Mouse (Mus musculus) liver, embryonic 14.5 days (tissue): Measurements from ENCODE around the gene Gm42715. TPM values are rescaled to one million over a fixed set of nuclear protein-coding genes. Genes with fewer than 3 reads are reported as not detected.

Experiments
- ATAC-seq: fragments of 200-750 bp; cut with Nextera tagmentation; 2 replicates; pipeline ENCODE4 v1.8.0; 2017; ENCODE audit warnings: moderate number of reproducible peaks, mild to moderate bottlenecking, moderate library complexity; ENCODE audit not compliant: insufficient read depth
- DNase-seq, 3 experiments: peaks; one replicate each; pipeline ENCODE4 v3.0.0-alpha.2; 2012 to 2013; ENCODE audit warnings: low read depth in 3 of 3, low spot score in 3 of 3
- H3K27ac ChIP-seq: fragments of 300-500 bp; sonication (generic); 2 replicates; pipeline ENCODE4 v1.5.1; 2014; ENCODE audit warnings: moderate library complexity, mild to moderate bottlenecking, control low read depth, inconsistent platforms
- H3K27me3 ChIP-seq: fragments of 300-500 bp; sonication (generic); 2 replicates; pipeline ENCODE4 v1.6.1; 2014; ENCODE audit warnings: mild to moderate bottlenecking, low read length, moderate library complexity; ENCODE audit not compliant: control insufficient read depth, insufficient read depth
- H3K36me3 ChIP-seq: fragments of 300-500 bp; sonication (generic); replicated peaks from 2 replicates; pipeline ENCODE4 v1.6.1; 2014; ENCODE audit warnings: low read depth; ENCODE audit not compliant: control insufficient read depth, insufficient read depth
- H3K4me1 ChIP-seq, 2 experiments: fragments of 200-500 bp in 1 of 2; fragments of 300-500 bp in 1 of 2; sonication (generic) in 1 of 2; replicated peaks; 2 replicates each; pipeline ENCODE4 v1.6.1; 2012 to 2014; ENCODE audit warnings: antibody characterized with exemption in 1 of 2, inconsistent platforms in 1 of 2, low read length in 1 of 2; ENCODE audit not compliant: control insufficient read depth in 2 of 2, insufficient read depth in 2 of 2
- H3K4me2 ChIP-seq: fragments of 300-500 bp; sonication (generic); 2 replicates; pipeline ENCODE4 v1.6.1; 2014; ENCODE audit warnings: low read depth, mild to moderate bottlenecking, control low read depth, moderate library complexity
- H3K4me3 ChIP-seq, 2 experiments: fragments of 200-500 bp in 1 of 2; fragments of 300-500 bp in 1 of 2; sonication (generic) in 1 of 2; 2 replicates each; pipeline ENCODE4 v1.5.1; 2012 to 2014; ENCODE audit warnings: low read depth in 2 of 2, low read length in 2 of 2, mild to moderate bottlenecking in 2 of 2, control low read depth in 1 of 2, inconsistent platforms in 1 of 2, moderate library complexity in 1 of 2; ENCODE audit not compliant: insufficient read depth in 1 of 2
- H3K9ac ChIP-seq: fragments of 300-500 bp; sonication (generic); replicated peaks from 2 replicates; pipeline ENCODE4 v1.6.1; 2014; ENCODE audit warnings: mild to moderate bottlenecking, control low read depth, moderate library complexity
- H3K9me3 ChIP-seq: fragments of 300-500 bp; sonication (generic); 2 replicates; pipeline ENCODE4 v1.6.1; 2016; ENCODE audit warnings: low read length, mixed read lengths; ENCODE audit not compliant: control insufficient read depth
- CTCF ChIP-seq: IDR thresholded peaks from 2 replicates; pipeline ENCODE4 v1.5.1; 2016; ENCODE audit warnings: antibody characterized with exemption, low read depth, control low read depth
- EP300 ChIP-seq: IDR thresholded peaks from 2 replicates; pipeline ENCODE4 v1.6.1; 2016; ENCODE audit warnings: antibody characterized with exemption, low read depth
- WGBS: fragments of 180-500 bp; shearing (Covaris S2); extraction: QIAGEN DNeasy Blood & Tissue Kit; methylation state at CpG from one replicate; pipeline ENCODE4 v1.1.7; 2014; ENCODE audit not compliant: insufficient replicate concordance; 5-methylcytosine and 5-hydroxymethylcytosine counted together
- polyA plus RNA-seq, 2 experiments: library from polyadenylated mRNA; depleted of rRNA in 1 of 2; stranded (reverse) in 1 of 2; unstranded in 1 of 2; fragments of >200 nt; fragmentation: Nextera tagmentation in 1 of 2; extraction: Ambion mirVana in 1 of 2; gene quantifications; 2 replicates each; pipeline versions ENCODE4 v1.2.1 to v1.2.3; 2012 to 2014

Gene Gm42715
- polyA plus RNA-seq, 2 experiments, result 4.7 to 6.0 TPM

DNA sequence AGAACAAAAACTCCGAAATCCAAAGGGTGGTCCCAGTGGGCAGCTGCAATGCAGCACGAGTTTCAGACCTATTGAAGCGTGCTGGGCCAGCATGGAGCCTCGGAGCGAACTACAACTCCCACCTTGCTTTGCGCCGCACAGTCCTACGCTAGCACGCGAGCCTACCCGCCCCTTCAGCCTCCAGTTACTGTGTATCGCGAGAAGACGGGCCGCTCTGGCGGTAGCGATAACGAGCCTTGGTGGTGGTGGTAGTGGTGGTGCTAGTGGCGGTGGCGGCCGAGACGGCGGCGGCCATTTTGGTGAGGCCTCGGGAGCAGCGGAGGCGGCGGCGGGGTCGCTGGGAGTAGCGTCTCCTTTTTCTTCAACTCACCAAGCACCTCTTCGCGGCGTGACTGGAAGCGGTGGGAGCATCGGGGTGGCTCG lies 7.6 kb upstream of the Gm42715 start, which contains the start of gene Srcap:
Gene Srcap, plus strand, starts transcription at position 176 of the 423 bp plus-strand sequence.
- peak; percentile 95 to 97 (median 96) for DNase-seq
- Histone ChIP-seq H3K4me3 (peak within 1 kb of the TSS; percentile 81 to 95), H3K9ac (peak within 1 kb of the TSS; percentile 94), H3K27me3 (no peaks in the 10 kb centered on the region), H3K4me1 (peaks cover 8 to 13% of the 10 kb centered on the region in 2 experiments), H3K27ac (peak within 1 kb of the TSS; percentile 85), H3K36me3 (peaks cover 26% of the 10 kb centered on the region), H3K4me2 (peak within 1 kb of the TSS; percentile 86), H3K9me3 (no peaks in the 10 kb centered on the region)
- peak; percentile 95 for ATAC-seq
- TF ChIP-seq CTCF, result no peak
- TF ChIP-seq EP300, result peak; percentile 86
- WGBS, result under 1% methylated on average over 37 of the region's 37 CpGs

DNA sequence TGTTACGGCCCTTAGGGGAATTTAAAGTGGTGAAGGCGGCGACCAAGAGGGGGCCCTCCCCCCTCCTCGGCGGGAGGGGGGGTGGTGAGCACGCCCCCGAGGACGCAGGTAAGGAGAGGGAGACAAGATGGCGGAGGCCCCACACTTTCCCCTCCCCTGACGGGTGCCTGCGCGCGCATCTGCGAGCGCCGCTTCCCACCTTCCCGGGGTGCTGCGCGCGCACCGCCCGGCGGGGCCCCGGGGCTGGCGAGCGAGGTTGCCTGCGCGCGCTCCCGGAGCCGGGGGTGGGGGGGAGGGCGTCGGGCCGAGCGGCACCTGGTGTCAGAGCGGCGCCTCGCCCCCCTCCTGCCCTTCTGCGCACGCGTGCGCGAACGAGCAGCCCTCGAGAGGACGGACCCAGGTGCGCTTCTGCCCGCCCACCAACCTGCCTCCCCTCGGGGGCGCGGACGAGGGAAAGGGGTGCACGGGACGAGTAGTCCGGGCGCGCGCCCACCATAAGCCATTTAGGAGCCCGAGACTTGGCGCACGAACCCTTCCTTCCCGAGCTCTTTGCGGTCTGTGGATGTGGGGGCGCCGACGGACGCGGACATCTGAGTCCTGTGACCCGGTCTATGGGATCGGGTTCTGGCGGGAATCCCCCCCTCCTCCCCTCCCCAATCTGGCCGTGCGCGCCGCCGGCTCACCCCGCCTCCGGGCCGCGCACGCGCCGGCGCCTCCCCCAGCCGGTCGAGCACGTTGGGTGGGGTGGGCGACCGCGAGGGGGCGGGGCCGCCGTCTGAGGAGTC lies 7.0 kb upstream of the Gm42715 start:
- TF ChIP-seq EP300, result no peak
- TF ChIP-seq CTCF, result no peak
- Histone ChIP-seq H3K4me1 (peaks cover 8 to 13% of the 10 kb centered on the region in 2 experiments), H3K36me3 (peaks cover 32% of the 10 kb centered on the region), H3K9ac (peak overlapping the region; percentile 94), H3K9me3 (no peaks in the 10 kb centered on the region), H3K27me3 (no peaks in the 10 kb centered on the region), H3K4me3 (peak overlapping the region; percentile 81 to 95), H3K4me2 (peak overlapping the region; percentile 86), H3K27ac (peak overlapping the region; percentile 85)
- DNase-seq (peak; percentile 86 to 90 (median 87)), ATAC-seq (peak; percentile 85)
- WGBS, result under 1% methylated on average over 76 of the region's 93 CpGs

GRCm38 (mm10) chr7:127513016-127513390 lies 6.4 kb upstream of the Gm42715 start:
- peak overlapping the region; percentile 86 for H3K4me2 ChIP-seq
- DNase-seq, result peak in 1 of 3 experiments; percentile 22
- no peaks in the 10 kb centered on the region for H3K9me3 ChIP-seq
- no peak for ATAC-seq
- H3K9ac ChIP-seq, result peak overlapping the region; percentile 94
- peak overlapping the region; percentile 85 for H3K27ac ChIP-seq
- TF ChIP-seq EP300 (no peak), CTCF (no peak)
- WGBS, result 13% methylated on average over 8 of the region's 8 CpGs
- no peaks in the 10 kb centered on the region for H3K27me3 ChIP-seq
- H3K4me3 ChIP-seq, result peak overlapping the region; percentile 81 to 95
- peaks cover 37% of the 10 kb centered on the region for H3K36me3 ChIP-seq
- peaks cover 8 to 13% of the 10 kb centered on the region in 2 experiments for H3K4me1 ChIP-seq

- ATAC-seq (no peak), DNase-seq (no peak)
- TF ChIP-seq CTCF (no peak), EP300 (no peak)
- Histone ChIP-seq H3K9me3 (no peaks in the 10 kb centered on the region), H3K4me1 (peaks cover 8 to 13% of the 10 kb centered on the region in 2 experiments), H3K27ac (peak overlapping the region; percentile 36), H3K27me3 (no peaks in the 10 kb centered on the region), H3K9ac (peak overlapping the region; percentile 4), H3K4me3 (peak overlapping the region; percentile 81 to 95; a peak in 2 of 4 replicates), H3K36me3 (peaks cover 43% of the 10 kb centered on the region), H3K4me2 (peak overlapping the region; percentile 86)
- 76% methylated on average over 3 of the region's 3 CpGs for WGBS
Observed at GRCm38 (mm10) chr7:127513781-127514180, 5.6 kb upstream of the Gm42715 start.

DNA sequence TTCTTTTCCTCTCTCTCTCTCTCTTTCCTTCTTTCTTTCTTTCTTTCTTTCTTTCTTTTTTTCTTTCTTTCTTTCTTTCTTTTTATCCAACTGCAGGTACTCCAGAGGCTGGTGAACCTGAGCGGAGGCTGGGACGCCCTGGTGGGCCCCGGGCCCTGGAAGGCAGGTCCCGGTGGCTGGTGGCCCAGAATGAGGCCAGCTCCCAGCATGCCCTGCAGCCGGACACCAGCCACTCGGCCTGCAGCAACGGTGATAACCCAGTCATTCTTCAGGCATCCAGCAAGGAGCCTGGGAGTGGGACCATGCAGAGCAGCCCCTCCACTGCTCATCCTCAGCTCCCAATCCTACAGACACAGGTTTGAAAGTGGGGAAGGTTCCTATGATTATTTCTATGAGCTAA lies 3.5 kb upstream of the Gm42715 start:
- WGBS, result 83% methylated on average over 7 of the region's 7 CpGs
- ATAC-seq (no peak), DNase-seq (no peak)
- H3K27ac ChIP-seq, result no peak overlapping the region
- peaks cover 8 to 13% of the 10 kb centered on the region in 2 experiments for H3K4me1 ChIP-seq
- no peaks in the 10 kb centered on the region for H3K9me3 ChIP-seq
- no peak overlapping the region for H3K9ac ChIP-seq
- H3K36me3 ChIP-seq, result peaks cover 59% of the 10 kb centered on the region
- no peak overlapping the region for H3K4me2 ChIP-seq
- H3K27me3 ChIP-seq, result no peaks in the 10 kb centered on the region
- TF ChIP-seq EP300, result no peak
- no peak for TF ChIP-seq CTCF
- no peak overlapping the region for H3K4me3 ChIP-seq
